Mouse (Mus musculus): ENCODE measurements at regions not wholly inside any gene's neighbourhood (a gene's known extent, or its start where the extent isn't known, plus 50 kb on each side); places are given as distances from the start of the nearest gene placed in this dataset.

GRCm38 (mm10) chr10:66187038-66187437 is 908.9 kb upstream of the Jmjd1c start:
- Histone ChIP-seq H3K36me3 (ENCODE audit: control insufficient read depth, insufficient read depth) (no peaks in the 10 kb centered on the region), H3K79me2 (ENCODE audit: control insufficient read depth, insufficient read depth) (no peaks in the 10 kb centered on the region), H3K79me3 (ENCODE audit: low read depth) (no peaks in the 10 kb centered on the region), H3K27me3 (ENCODE audit: control insufficient read depth, insufficient read depth, insufficient read length) (no peaks in the 10 kb centered on the region), H3ac (ENCODE audit: control insufficient read depth, insufficient read length, low read depth) (no peak overlapping the region), H3K4me3 (ENCODE audit: insufficient read depth, poor library complexity, severe bottlenecking) (no peak overlapping the region)
- TF ChIP-seq MAX (IDR thresholded peaks at IDR 0.05), result no peak
- TF ChIP-seq MYOG (IDR thresholded peaks at IDR 0.05; ENCODE audit: control insufficient read depth, extremely low read depth, insufficient read length), result no peak
- TF ChIP-seq CEBPB (IDR thresholded peaks at IDR 0.05; ENCODE audit: low read depth), result no peak
- no peak for TF ChIP-seq FOSL1 (IDR thresholded peaks at IDR 0.05; ENCODE audit: insufficient read depth, low read length, poor library complexity, severe bottlenecking)
- TF ChIP-seq CTCF (IDR thresholded peaks at IDR 0.05; ENCODE audit: control insufficient read depth, insufficient read depth, insufficient read length), result no peak
- no peak for TF ChIP-seq USF1 (IDR thresholded peaks at IDR 0.05; ENCODE audit: low read depth)
- no peak for TF ChIP-seq MYOD1 (IDR thresholded peaks at IDR 0.05; ENCODE audit: control insufficient read depth, insufficient read length, low read depth)

GRCm38 (mm10) chr10:66201115-66201514 is 894.8 kb upstream of the Jmjd1c start:
- Histone ChIP-seq H3K79me3 (ENCODE audit: low read depth) (no peaks in the 10 kb centered on the region), H3K27me3 (ENCODE audit: control insufficient read depth, insufficient read depth, insufficient read length) (no peaks in the 10 kb centered on the region), H3ac (ENCODE audit: control insufficient read depth, insufficient read length, low read depth) (no peak overlapping the region), H3K36me3 (ENCODE audit: control insufficient read depth, insufficient read depth) (no peaks in the 10 kb centered on the region), H3K4me3 (ENCODE audit: insufficient read depth, poor library complexity, severe bottlenecking) (no peak overlapping the region), H3K79me2 (ENCODE audit: control insufficient read depth, insufficient read depth) (no peaks in the 10 kb centered on the region)
- TF ChIP-seq USF1 (IDR thresholded peaks at IDR 0.05; ENCODE audit: low read depth), result no peak
- no peak for TF ChIP-seq CEBPB (IDR thresholded peaks at IDR 0.05; ENCODE audit: low read depth)

- H3ac ChIP-seq (ENCODE audit: control insufficient read depth, insufficient read length, low read depth), result no peak overlapping the region
- no peaks in the 10 kb centered on the region for H3K27me3 ChIP-seq (ENCODE audit: control insufficient read depth, insufficient read depth, insufficient read length)
- no peaks in the 10 kb centered on the region for H3K79me2 ChIP-seq (ENCODE audit: control insufficient read depth, insufficient read depth)
- H3K79me3 ChIP-seq (ENCODE audit: low read depth), result no peaks in the 10 kb centered on the region
- no peak overlapping the region for H3K4me3 ChIP-seq (ENCODE audit: insufficient read depth, poor library complexity, severe bottlenecking)
- no peaks in the 10 kb centered on the region for H3K36me3 ChIP-seq (ENCODE audit: control insufficient read depth, insufficient read depth)
- TF ChIP-seq CTCF (IDR thresholded peaks at IDR 0.05; ENCODE audit: control insufficient read depth, insufficient read depth, insufficient read length) (no peak), MYOD1 (IDR thresholded peaks at IDR 0.05; ENCODE audit: control insufficient read depth, insufficient read length, low read depth) (no peak), MYOG (IDR thresholded peaks at IDR 0.05; ENCODE audit: control insufficient read depth, extremely low read depth, insufficient read length) (no peak), MAX (IDR thresholded peaks at IDR 0.05) (no peak), CEBPB (IDR thresholded peaks at IDR 0.05; ENCODE audit: low read depth) (no peak), FOSL1 (IDR thresholded peaks at IDR 0.05; ENCODE audit: insufficient read depth, low read length, poor library complexity, severe bottlenecking) (no peak), USF1 (IDR thresholded peaks at IDR 0.05; ENCODE audit: low read depth) (no peak)
These were observed 867.8 kb upstream of the Jmjd1c start for GRCm38 (mm10) chr10:66228123-66228522.

DNA sequence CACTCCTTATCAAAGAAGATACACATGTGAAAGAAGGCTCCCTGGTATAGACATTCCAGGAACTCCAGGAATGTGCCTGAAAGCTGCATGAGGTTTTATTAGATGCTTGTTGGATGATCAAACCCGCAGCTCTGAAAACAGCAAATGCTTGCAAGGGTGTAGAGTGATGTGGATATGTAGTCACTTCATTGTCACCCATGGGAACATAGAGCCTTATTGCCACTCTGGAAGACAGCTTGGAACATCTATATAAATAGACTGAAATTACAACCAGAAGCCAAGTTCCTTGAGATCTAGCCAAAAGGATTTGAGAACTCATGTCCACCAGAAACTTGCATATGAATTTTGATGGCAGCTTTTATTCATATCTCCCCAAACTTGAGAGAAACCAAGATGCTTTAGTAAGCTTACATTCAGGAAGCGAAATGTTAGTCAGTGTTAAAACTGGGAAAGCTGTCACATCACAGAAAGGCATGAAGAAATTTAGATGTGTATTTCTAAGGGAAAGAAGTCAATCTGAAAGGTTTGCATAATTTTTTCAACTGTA is 861.5 kb upstream of the Jmjd1c start:
- Histone ChIP-seq H3K4me3 (ENCODE audit: insufficient read depth, poor library complexity, severe bottlenecking) (no peak overlapping the region), H3K79me3 (ENCODE audit: low read depth) (no peaks in the 10 kb centered on the region), H3K79me2 (ENCODE audit: control insufficient read depth, insufficient read depth) (no peaks in the 10 kb centered on the region), H3K36me3 (ENCODE audit: control insufficient read depth, insufficient read depth) (no peaks in the 10 kb centered on the region), H3ac (ENCODE audit: control insufficient read depth, insufficient read length, low read depth) (no peak overlapping the region), H3K27me3 (ENCODE audit: control insufficient read depth, insufficient read depth, insufficient read length) (no peaks in the 10 kb centered on the region)
- TF ChIP-seq MAX (IDR thresholded peaks at IDR 0.05) (no peak), MYOD1 (IDR thresholded peaks at IDR 0.05; ENCODE audit: control insufficient read depth, insufficient read length, low read depth) (no peak), CEBPB (IDR thresholded peaks at IDR 0.05; ENCODE audit: low read depth) (no peak), USF1 (IDR thresholded peaks at IDR 0.05; ENCODE audit: low read depth) (no peak)

GRCm38 (mm10) chr10:66256377-66256776 is 839.5 kb upstream of the Jmjd1c start:
- no peak overlapping the region for H3K4me3 ChIP-seq (ENCODE audit: insufficient read depth, poor library complexity, severe bottlenecking)
- H3K79me2 ChIP-seq (ENCODE audit: control insufficient read depth, insufficient read depth), result no peaks in the 10 kb centered on the region
- H3ac ChIP-seq (ENCODE audit: control insufficient read depth, insufficient read length, low read depth), result no peak overlapping the region
- no peaks in the 10 kb centered on the region for H3K36me3 ChIP-seq (ENCODE audit: control insufficient read depth, insufficient read depth)
- no peaks in the 10 kb centered on the region for H3K27me3 ChIP-seq (ENCODE audit: control insufficient read depth, insufficient read depth, insufficient read length)
- no peak for TF ChIP-seq MYOG (IDR thresholded peaks at IDR 0.05; ENCODE audit: control insufficient read depth, extremely low read depth, insufficient read length)
- TF ChIP-seq CTCF (IDR thresholded peaks at IDR 0.05; ENCODE audit: control insufficient read depth, insufficient read depth, insufficient read length), result no peak
- no peak for TF ChIP-seq MYOD1 (IDR thresholded peaks at IDR 0.05; ENCODE audit: control insufficient read depth, insufficient read length, low read depth)
- no peak for TF ChIP-seq USF1 (IDR thresholded peaks at IDR 0.05; ENCODE audit: low read depth)
- no peak for TF ChIP-seq MAX (IDR thresholded peaks at IDR 0.05)
- no peak for TF ChIP-seq FOSL1 (IDR thresholded peaks at IDR 0.05; ENCODE audit: insufficient read depth, low read length, poor library complexity, severe bottlenecking)
- no peak for TF ChIP-seq CEBPB (IDR thresholded peaks at IDR 0.05; ENCODE audit: low read depth)
- H3K79me3 ChIP-seq (ENCODE audit: low read depth), result no peaks in the 10 kb centered on the region

DNA sequence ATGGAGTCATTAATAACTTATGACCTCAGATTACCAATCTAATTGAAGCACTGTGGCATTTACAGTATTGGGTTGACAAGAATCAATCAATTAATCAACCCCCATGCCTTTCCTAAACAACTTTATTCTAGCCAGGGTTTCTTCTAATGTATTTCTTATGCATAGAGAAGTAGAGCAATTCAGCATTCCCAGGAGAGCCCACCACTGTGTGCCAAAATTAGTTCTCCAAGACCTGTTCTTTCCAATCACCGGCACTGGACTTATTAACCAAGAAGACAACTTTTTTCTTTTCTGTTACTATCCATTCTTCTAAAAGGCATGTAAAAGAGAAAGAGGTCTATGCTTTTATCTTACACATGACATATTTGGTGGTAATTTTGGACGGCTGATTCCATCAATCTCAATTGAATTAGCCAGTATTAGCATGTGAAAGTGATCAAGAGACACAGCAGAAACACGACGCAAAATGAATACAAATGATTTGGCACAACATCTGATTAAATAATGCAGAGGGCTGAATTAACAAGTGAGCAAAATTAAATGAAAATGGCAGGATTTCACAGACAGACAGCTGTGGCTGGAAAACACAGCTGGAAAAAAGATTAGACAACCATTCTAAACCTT is 825.2 kb upstream of the Jmjd1c start:
- Histone ChIP-seq H3K4me3 (ENCODE audit: insufficient read depth, poor library complexity, severe bottlenecking) (no peak overlapping the region), H3K36me3 (ENCODE audit: control insufficient read depth, insufficient read depth) (no peaks in the 10 kb centered on the region), H3K79me2 (ENCODE audit: control insufficient read depth, insufficient read depth) (no peaks in the 10 kb centered on the region), H3K27me3 (ENCODE audit: control insufficient read depth, insufficient read depth, insufficient read length) (no peaks in the 10 kb centered on the region), H3K79me3 (ENCODE audit: low read depth) (no peaks in the 10 kb centered on the region), H3ac (ENCODE audit: control insufficient read depth, insufficient read length, low read depth) (no peak overlapping the region)
- TF ChIP-seq FOSL1 (IDR thresholded peaks at IDR 0.05; ENCODE audit: insufficient read depth, low read length, poor library complexity, severe bottlenecking), result no peak
- TF ChIP-seq USF1 (IDR thresholded peaks at IDR 0.05; ENCODE audit: low read depth), result no peak
- TF ChIP-seq MYOD1 (IDR thresholded peaks at IDR 0.05; ENCODE audit: control insufficient read depth, insufficient read length, low read depth), result no peak
- no peak for TF ChIP-seq MYOG (IDR thresholded peaks at IDR 0.05; ENCODE audit: control insufficient read depth, extremely low read depth, insufficient read length)
- no peak for TF ChIP-seq MAX (IDR thresholded peaks at IDR 0.05)
- no peak for TF ChIP-seq CTCF (IDR thresholded peaks at IDR 0.05; ENCODE audit: control insufficient read depth, insufficient read depth, insufficient read length)
- no peak for TF ChIP-seq CEBPB (IDR thresholded peaks at IDR 0.05; ENCODE audit: low read depth)
